Mouse (Mus musculus): ENCODE results near the gene Large1. TPM values are rescaled to one million over a fixed set of nuclear protein-coding genes. Genes with fewer than 3 reads are reported as not detected.

Gene Large1
- total and polyA plus RNA-seq, 3 experiments: not detected

DNA sequence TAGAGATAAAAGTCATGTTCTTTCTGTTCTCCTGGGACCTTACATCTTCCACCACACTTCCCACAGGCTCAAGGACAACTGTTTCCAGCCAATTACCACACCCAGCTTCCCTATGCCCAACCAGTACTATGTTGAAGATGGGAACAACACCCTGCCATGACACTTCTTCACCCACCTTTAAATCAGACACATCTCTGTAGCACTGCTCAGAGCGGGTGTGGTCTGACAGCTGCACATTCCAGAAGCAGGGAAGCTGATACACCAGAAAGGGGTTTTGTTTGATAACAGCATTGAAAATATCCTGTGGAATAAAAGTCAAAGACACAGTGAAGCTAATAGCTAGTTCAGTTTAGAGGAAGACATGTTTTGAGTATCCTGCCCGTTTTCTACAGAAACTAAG lies 470.3 kb downstream of the Large1 start:
- Histone ChIP-seq H3K27me3 (replicated peaks) (peaks cover 41% of the 10 kb centered on the region), H3K4me2 (ENCODE audit: insufficient read depth, low read depth, poor library complexity, severe bottlenecking) (no peak overlapping the region), H3K36me3 (replicated peaks in 1 of 2; ENCODE audit: control insufficient read depth in 1 of 2, insufficient read depth in 1 of 2, low read length in 1 of 2) (no peaks in the 10 kb centered on the region), H3K9ac (ENCODE audit: insufficient read depth, low read depth) (no peak overlapping the region), H3K4me3 (replicated peaks in 1 of 3; ENCODE audit: low read depth in 2 of 3, low read length in 2 of 3, poor library complexity in 1 of 3) (no peak overlapping the region), H3K9me3 (replicated peaks; ENCODE audit: low read length) (no peaks in the 10 kb centered on the region), H3K4me1 (ENCODE audit: control insufficient read depth in 1 of 2, insufficient read depth in 2 of 2) (no peaks in the 10 kb centered on the region), H3K27ac (ENCODE audit: insufficient read depth, low read depth) (no peak overlapping the region), H3K79me2 (replicated peaks; ENCODE audit: control insufficient read depth, extremely low read depth, insufficient read depth, poor library complexity, severe bottlenecking) (no peaks in the 10 kb centered on the region)
- dilution Hi-C loops (cut with MboI; ENCODE audit: extremely low pct_ligation_motif_present, extremely low pct_unique_long_range_greater_than_20kb, low sequenced_read_pairs) (no loop called here), in situ Hi-C loops (cut with MboI; ENCODE audit: low pct_ligation_motif_present, low pct_unique_long_range_greater_than_20kb, low sequenced_read_pairs) (no loop called here)
- no peak for TF ChIP-seq JUND (conservative IDR thresholded peaks at IDR 0.05; ENCODE audit: low read depth, low read length)
- TF ChIP-seq USF1 (IDR thresholded peaks at IDR 0.05; ENCODE audit: low read depth, low read length): no peak
- TF ChIP-seq NRF1 (IDR thresholded peaks at IDR 0.05; ENCODE audit: low read depth, low read length): no peak
- no peak for DNase-seq (ENCODE audit: extremely low read depth)

DNA sequence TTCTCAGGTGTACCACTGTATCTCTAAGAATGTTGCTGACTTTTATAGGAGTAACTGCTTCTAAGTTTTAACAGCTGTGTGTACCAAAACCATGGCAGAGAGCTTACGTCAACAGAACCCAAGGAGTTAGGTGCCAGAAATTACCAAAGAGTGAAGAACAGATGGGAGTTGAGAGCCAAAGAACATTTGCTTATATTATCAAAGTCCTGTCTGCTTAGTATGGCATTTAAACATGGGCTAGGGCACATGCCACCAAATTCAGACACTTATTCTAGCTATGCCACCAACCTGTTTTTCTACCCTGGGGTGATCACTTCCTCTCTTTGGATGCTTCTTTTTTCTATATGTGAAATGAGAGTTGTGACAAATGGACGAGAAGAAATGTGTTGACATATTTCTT lies 479.9 kb downstream of the Large1 start:
- no peaks in the 10 kb centered on the region for H3K36me3 ChIP-seq (replicated peaks in 1 of 2; ENCODE audit: control insufficient read depth in 1 of 2, insufficient read depth in 1 of 2, low read length in 1 of 2)
- no peak overlapping the region for H3K4me3 ChIP-seq (replicated peaks in 1 of 3; ENCODE audit: low read depth in 2 of 3, low read length in 2 of 3, poor library complexity in 1 of 3)
- no peak overlapping the region for H3K27ac ChIP-seq (ENCODE audit: insufficient read depth, low read depth)
- no peaks in the 10 kb centered on the region for H3K9me3 ChIP-seq (replicated peaks; ENCODE audit: low read length)
- TF ChIP-seq POLR2AphosphoS2 (IDR thresholded peaks at IDR 0.05; ENCODE audit: low read depth, low read length): no peak
- no peak for TF ChIP-seq KAT2A (IDR thresholded peaks at IDR 0.05; ENCODE audit: insufficient replicate concordance, low read length)
- TF ChIP-seq UBTF (IDR thresholded peaks at IDR 0.05; ENCODE audit: low read depth, low read length): no peak
- no peak for TF ChIP-seq CHD2 (IDR thresholded peaks at IDR 0.05; ENCODE audit: low read length)
- no peak for TF ChIP-seq BHLHE40 (IDR thresholded peaks at IDR 0.05; ENCODE audit: low read depth, low read length)
- no peak for TF ChIP-seq SMC3 (IDR thresholded peaks at IDR 0.05; ENCODE audit: low read depth, low read length)
- no peak for TF ChIP-seq TCF12 (IDR thresholded peaks at IDR 0.05; ENCODE audit: low read depth, low read length)
- TF ChIP-seq ZMIZ1 (IDR thresholded peaks at IDR 0.05; ENCODE audit: low read depth, low read length): no peak
- TF ChIP-seq JUND (conservative IDR thresholded peaks at IDR 0.05; ENCODE audit: low read depth, low read length): no peak
- no peak for TF ChIP-seq RCOR1 (conservative IDR thresholded peaks at IDR 0.05; ENCODE audit: low read depth, low read length)
- no peak for TF ChIP-seq MEF2A (IDR thresholded peaks at IDR 0.05; ENCODE audit: borderline replicate concordance, low read depth, low read length)
- in situ Hi-C loops (cut with MboI; ENCODE audit: low pct_ligation_motif_present, low pct_unique_long_range_greater_than_20kb, low sequenced_read_pairs) (no loop called here), dilution Hi-C loops (cut with MboI; ENCODE audit: extremely low pct_ligation_motif_present, extremely low pct_unique_long_range_greater_than_20kb, low sequenced_read_pairs) (no loop called here)
- DNase-seq (ENCODE audit: extremely low read depth): no peak
- H3K79me2 ChIP-seq (replicated peaks; ENCODE audit: control insufficient read depth, extremely low read depth, insufficient read depth, poor library complexity, severe bottlenecking): no peaks in the 10 kb centered on the region
- no peaks in the 10 kb centered on the region for H3K4me1 ChIP-seq (ENCODE audit: control insufficient read depth in 1 of 2, insufficient read depth in 2 of 2)
- H3K27me3 ChIP-seq (replicated peaks): peaks cover 34% of the 10 kb centered on the region
- H3K4me2 ChIP-seq (ENCODE audit: insufficient read depth, low read depth, poor library complexity, severe bottlenecking): no peak overlapping the region
- H3K9ac ChIP-seq (ENCODE audit: insufficient read depth, low read depth): no peak overlapping the region

DNA sequence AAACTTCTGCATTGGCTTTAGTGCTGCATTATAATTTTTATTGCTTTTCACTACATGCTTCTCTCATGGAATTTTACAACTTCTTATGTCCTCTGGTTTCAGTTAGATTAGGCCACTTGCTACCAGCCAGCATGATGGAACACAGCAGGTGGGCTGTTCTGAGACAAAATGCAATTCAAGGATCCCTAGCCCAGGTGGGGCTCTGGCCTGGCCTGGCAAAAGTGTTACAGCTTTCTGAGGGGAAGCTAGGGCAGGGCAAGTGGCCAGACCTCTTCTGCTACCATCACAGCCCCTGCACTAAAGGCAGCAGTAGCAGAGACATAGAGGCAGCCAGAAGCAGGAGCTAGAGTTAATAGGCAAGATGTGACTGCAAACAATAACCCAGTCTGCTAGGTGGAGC lies 506.5 kb downstream of the Large1 start:
- in situ Hi-C loops (cut with MboI; ENCODE audit: low pct_ligation_motif_present, low pct_unique_long_range_greater_than_20kb, low sequenced_read_pairs) (no loop called here), dilution Hi-C loops (cut with MboI; ENCODE audit: extremely low pct_ligation_motif_present, extremely low pct_unique_long_range_greater_than_20kb, low sequenced_read_pairs) (no loop called here)
- Histone ChIP-seq H3K9me3 (replicated peaks; ENCODE audit: low read length) (no peaks in the 10 kb centered on the region), H3K4me1 (ENCODE audit: control insufficient read depth in 1 of 2, insufficient read depth in 2 of 2) (no peaks in the 10 kb centered on the region), H3K36me3 (replicated peaks in 1 of 2; ENCODE audit: control insufficient read depth in 1 of 2, insufficient read depth in 1 of 2, low read length in 1 of 2) (no peaks in the 10 kb centered on the region), H3K4me2 (ENCODE audit: insufficient read depth, low read depth, poor library complexity, severe bottlenecking) (no peak overlapping the region), H3K9ac (ENCODE audit: insufficient read depth, low read depth) (no peak overlapping the region), H3K4me3 (replicated peaks in 1 of 3; ENCODE audit: low read depth in 2 of 3, low read length in 2 of 3, poor library complexity in 1 of 3) (no peak overlapping the region), H3K27me3 (replicated peaks) (peaks cover 44% of the 10 kb centered on the region), H3K79me2 (replicated peaks; ENCODE audit: control insufficient read depth, extremely low read depth, insufficient read depth, poor library complexity, severe bottlenecking) (no peaks in the 10 kb centered on the region), H3K27ac (ENCODE audit: insufficient read depth, low read depth) (no peak overlapping the region)
- DNase-seq (ENCODE audit: extremely low read depth): no peak
- TF ChIP-seq SIN3A (IDR thresholded peaks at IDR 0.05; ENCODE audit: low read length) (no peak), ZNF384 (IDR thresholded peaks at IDR 0.05; ENCODE audit: low read depth, low read length) (no peak), ZMIZ1 (IDR thresholded peaks at IDR 0.05; ENCODE audit: low read depth, low read length) (no peak), POLR2AphosphoS2 (IDR thresholded peaks at IDR 0.05; ENCODE audit: low read depth, low read length) (no peak), SMC3 (IDR thresholded peaks at IDR 0.05; ENCODE audit: low read depth, low read length) (no peak), MEF2A (IDR thresholded peaks at IDR 0.05; ENCODE audit: borderline replicate concordance, low read depth, low read length) (no peak)

All from CH12.LX (cell line).